9 mouse cellular contexts compared by ENCODE assay signal in the genomic region with DNA sequence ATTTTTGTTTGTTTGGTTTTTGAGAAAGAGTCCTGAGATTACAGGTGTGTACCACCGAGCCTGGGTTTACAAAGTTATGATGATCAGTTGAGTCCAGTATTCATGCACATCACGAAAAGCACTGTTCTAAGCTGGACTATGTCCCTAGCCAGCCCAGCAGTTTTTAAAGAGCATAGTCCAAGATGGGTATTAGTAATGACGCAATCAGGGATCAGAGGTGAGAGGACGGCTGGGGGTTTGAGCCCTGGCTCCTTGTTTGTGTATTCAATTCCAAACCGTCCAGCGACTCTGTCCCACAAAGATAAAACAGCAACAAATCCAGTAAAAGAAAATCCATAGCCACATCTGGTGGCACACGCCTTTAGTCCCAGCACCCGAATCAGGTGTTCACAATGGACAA. TPM values are rescaled to one million over a fixed set of nuclear protein-coding genes. Genes with fewer than 3 reads are reported as not detected.
DNase-seq lines count a peak whose midpoint lies in the region; ATAC-seq and TF ChIP-seq lines count a peak whose summit lies in the region.
"Had no signal": no experiment of that assay in that cellular context is flagged by ENCODE, and none has a peak within 500 bp of the region (broad histone marks: within the 10 kb centered on the region; RNA-seq: fewer than 3 reads in every experiment).

No protein-coding gene starts in this region.

- WGBS in heart, embryonic 14.5 days, result 71% methylated on average over 8 of the region's 8 CpGs
- 40% methylated on average over 8 of the region's 8 CpGs for WGBS in intestine, postnatal 0 days
- 42% methylated on average over 8 of the region's 8 CpGs for WGBS in liver, embryonic 16.5 days (ENCODE audit: insufficient replicate concordance)

- H3K27me3 ChIP-seq in heart, embryonic 14.5 days (ENCODE audit: control insufficient read depth, insufficient read depth, low read length), result no peaks in the 10 kb centered on the region
- no peaks in the 10 kb centered on the region for H3K27me3 ChIP-seq in G1E (ENCODE audit: insufficient read depth, low read length)
- no peaks in the 10 kb centered on the region for H3K27me3 ChIP-seq in intestine, postnatal 0 days (replicated peaks; ENCODE audit: control insufficient read depth, insufficient read depth, low read length)
- H3K27me3 ChIP-seq in liver, embryonic 16.5 days (ENCODE audit: control insufficient read depth, insufficient read depth, low read depth, low read length), result no peaks in the 10 kb centered on the region
- H3K27me3 ChIP-seq: Patski had no signal

- peaks cover 8 to 16% of the 10 kb centered on the region in 2 experiments for H3K4me1 ChIP-seq in heart, embryonic 14.5 days (ENCODE audit: control insufficient read depth in 2 of 2, insufficient read depth in 2 of 2, low read length in 2 of 2)
- peaks cover 72% of the 10 kb centered on the region for H3K4me1 ChIP-seq in G1E (ENCODE audit: insufficient read depth, low read depth, low read length)
- no peaks in the 10 kb centered on the region for H3K4me1 ChIP-seq in intestine, postnatal 0 days (replicated peaks; ENCODE audit: control insufficient read depth, insufficient read depth, low read length)
- peaks cover 43% of the 10 kb centered on the region for H3K4me1 ChIP-seq in liver, embryonic 16.5 days (ENCODE audit: control insufficient read depth, low read depth, low read length)

- H3K9me3 ChIP-seq in heart, embryonic 14.5 days (ENCODE audit: control insufficient read depth, low read length), result no peaks in the 10 kb centered on the region
- no peaks in the 10 kb centered on the region for H3K9me3 ChIP-seq in G1E (replicated peaks)
- H3K9me3 ChIP-seq in intestine, postnatal 0 days (ENCODE audit: control insufficient read depth), result no peaks in the 10 kb centered on the region
- no peaks in the 10 kb centered on the region for H3K9me3 ChIP-seq in liver, embryonic 16.5 days (replicated peaks; ENCODE audit: control insufficient read depth, low read length)

- peaks cover 17% of the 10 kb centered on the region for H3K36me3 ChIP-seq in heart, embryonic 14.5 days (ENCODE audit: control insufficient read depth, insufficient read depth, low read length)
- H3K36me3 ChIP-seq in G1E (replicated peaks), result peaks cover 29% of the 10 kb centered on the region
- H3K36me3 ChIP-seq in intestine, postnatal 0 days (ENCODE audit: control insufficient read depth, insufficient read depth), result peaks cover 12% of the 10 kb centered on the region
- H3K36me3 ChIP-seq in liver, embryonic 16.5 days (ENCODE audit: control insufficient read depth, insufficient read depth), result peaks cover 6% of the 10 kb centered on the region

- peak overlapping the region; percentile 60 for H3K4me2 ChIP-seq in heart, embryonic 14.5 days (ENCODE audit: low read length)
- peak overlapping the region; percentile 62; the same call in 1 of the 2 replicates for H3K4me2 ChIP-seq in intestine, postnatal 0 days (replicated peaks; ENCODE audit: low read depth)
- peak overlapping the region; percentile 87 for H3K4me2 ChIP-seq in liver, embryonic 16.5 days (ENCODE audit: low read depth, low read length)

- DNase-seq in heart, postnatal 14 days, result no peak
- DNase-seq in G1E (ENCODE audit: low spot score), result no peak
- no peak for DNase-seq in left cerebral cortex, postnatal 36 days (ENCODE audit: low spot score in 2 of 2)
- DNase-seq in right cerebral cortex, postnatal 25 days, result no peak
- DNase-seq in cerebellum, adult 9-11 months, result no peak

- no peak for TF ChIP-seq CTCF in G1E (IDR thresholded peaks at IDR 0.05; ENCODE audit: low read depth, low read length)
- TF ChIP-seq CTCF in intestine, postnatal 0 days (IDR thresholded peaks at IDR 0.05; ENCODE audit: low read depth), result no peak

- ATAC-seq in heart, embryonic 14.5 days (ENCODE audit: insufficient number of reproducible peaks, insufficient read depth, low FRiP score, low read depth), result no peak
- ATAC-seq in G1E (ENCODE audit: extremely low read depth, insufficient number of reproducible peaks, low FRiP score, poor library complexity, severe bottlenecking), result no peak
- peak; percentile 40 for ATAC-seq in intestine, postnatal 0 days
- ATAC-seq in liver, embryonic 16.5 days (ENCODE audit: low read depth), result peak; percentile 5; the same call in 1 of the 2 replicates

- 0 out of 2 replicates have a peak overlapping the region, but pooled peaks have one; percentile 61 for H3K9ac ChIP-seq in heart, embryonic 14.5 days (ENCODE audit: low read length)
- H3K9ac ChIP-seq in intestine, postnatal 0 days (ENCODE audit: low read depth, low read length), result no peak overlapping the region
- H3K9ac ChIP-seq in liver, embryonic 16.5 days (ENCODE audit: low read depth, low read length), result peak overlapping the region; percentile 30; the same call in 1 of the 2 replicates

- 0 out of 4 replicates have a peak overlapping the region, but pooled peaks of 1 of the 2 experiments have one; percentile 37 for H3K27ac ChIP-seq in heart, embryonic 14.5 days (replicated peaks in 1 of 2; ENCODE audit: control insufficient read depth in 1 of 2, insufficient read depth in 1 of 2, low read depth in 2 of 2, low read length in 2 of 2)
- H3K27ac ChIP-seq in intestine, postnatal 0 days (ENCODE audit: low read depth, low read length), result peak overlapping the region; percentile 85
- H3K27ac ChIP-seq in liver, embryonic 16.5 days (ENCODE audit: low read length), result peak overlapping the region; percentile 77

- intact Hi-C loops in heart, postnatal 14 days (cut with DNase I), result loop anchor here (1.0 to 5.0 kb wide), 3 partner anchors 22 to 129 kb away; no protein-coding TSS in a partner anchor
- intact Hi-C loops in left cerebral cortex, postnatal 36 days (cut with DNase I), result no loop called here

- no peak overlapping the region for H3K4me3 ChIP-seq in heart, embryonic 14.5 days (ENCODE audit: control insufficient read depth in 1 of 2, insufficient read depth in 1 of 2, low read depth in 1 of 2, low read length in 2 of 2)
- peak overlapping the region; percentile 73; the same call in 1 of the 2 replicates for H3K4me3 ChIP-seq in G1E (ENCODE audit: low read depth, low read length)
- no peak overlapping the region for H3K4me3 ChIP-seq in intestine, postnatal 0 days (ENCODE audit: low read depth, low read length)
- H3K4me3 ChIP-seq in liver, embryonic 16.5 days (ENCODE audit: low read depth, low read length), result no peak overlapping the region; the same call in 1 of the 2 replicates

RNA-seq across cellular contexts. Expression of a gene that starts 1.4 kb away (rescaled TPM):
- 139 and 141 TPM in 2 replicates for polyA plus RNA-seq in heart, embryonic 14.5 days (2014; fragmentation: Nextera tagmentation; extraction: Ambion mirVana)
- total RNA-seq in heart, postnatal 14 days (2021), result 10 to 100 TPM; 83.6 to 89.5 TPM
- total RNA-seq in G1E (2014; fragmentation: Nextera tagmentation) (160 and 169 TPM in 2 replicates), G1E (2017) (55.9 and 61.6 TPM in 2 replicates)
- polyA plus RNA-seq in G1E (2012), result 499 and 545 TPM in 2 replicates
- polyA plus RNA-seq in intestine, postnatal 0 days (2015; fragmentation: Nextera tagmentation; extraction: Ambion mirVana), result 179 and 201 TPM in 2 replicates
- 85.2 and 110 TPM in 2 replicates for polyA plus RNA-seq in liver, embryonic 16.5 days (2015; fragmentation: Nextera tagmentation; extraction: Ambion mirVana)
- total RNA-seq in left cerebral cortex, postnatal 36 days (2021), result 100 to 1,000 TPM; 388 to 420 TPM

RNA-seq across cellular contexts. Expression of a gene that starts 10.4 kb away (rescaled TPM):
- polyA plus RNA-seq in heart, embryonic 14.5 days (2014; fragmentation: Nextera tagmentation; extraction: Ambion mirVana), result 0.66 and 0.69 TPM in 2 replicates
- total RNA-seq in heart, postnatal 14 days (2021), result 1 to 10 TPM in 1 of 2 experiments, under 1 TPM in 1; 0.81 to 1.7 TPM
- total RNA-seq in G1E (2014; fragmentation: Nextera tagmentation) (26.1 and 31.4 TPM in 2 replicates), G1E (2017) (63.5 and 81.7 TPM in 2 replicates)
- 126 and 144 TPM in 2 replicates for polyA plus RNA-seq in G1E (2012)
- polyA plus RNA-seq in intestine, postnatal 0 days (2015; fragmentation: Nextera tagmentation; extraction: Ambion mirVana), result 1.1 and 1.2 TPM in 2 replicates
- 17.8 and 20.4 TPM in 2 replicates for polyA plus RNA-seq in liver, embryonic 16.5 days (2015; fragmentation: Nextera tagmentation; extraction: Ambion mirVana)
- total RNA-seq in left cerebral cortex, postnatal 36 days (2021), result 1 to 10 TPM in 1 of 2 experiments, under 1 TPM in 1; 0.93 to 1.0 TPM

RNA-seq across cellular contexts. Expression of a gene that starts 38.8 kb away (rescaled TPM):
- 63.3 and 66.1 TPM in 2 replicates for polyA plus RNA-seq in heart, embryonic 14.5 days (2014; fragmentation: Nextera tagmentation; extraction: Ambion mirVana)
- 10 to 100 TPM; 46.3 to 46.9 TPM for total RNA-seq in heart, postnatal 14 days (2021)
- not detected in 2 replicates for total RNA-seq in G1E (2014; fragmentation: Nextera tagmentation)
- total RNA-seq in G1E (2017), result 0.12 and 0.27 TPM in 2 replicates
- 0.08 TPM in 1 of 2 replicates, not detected in the other for polyA plus RNA-seq in G1E (2012)
- 15.7 and 16.1 TPM in 2 replicates for polyA plus RNA-seq in intestine, postnatal 0 days (2015; fragmentation: Nextera tagmentation; extraction: Ambion mirVana)
- 5.1 and 6.2 TPM in 2 replicates for polyA plus RNA-seq in liver, embryonic 16.5 days (2015; fragmentation: Nextera tagmentation; extraction: Ambion mirVana)
- 1 to 10 TPM; 7.0 to 9.6 TPM for total RNA-seq in left cerebral cortex, postnatal 36 days (2021)

RNA-seq across cellular contexts. Expression of a gene that starts 42.7 kb away (rescaled TPM):
- 3.8 and 4.8 TPM in 2 replicates for polyA plus RNA-seq in heart, embryonic 14.5 days (2014; fragmentation: Nextera tagmentation; extraction: Ambion mirVana)
- total RNA-seq in heart, postnatal 14 days (2021), result 1 to 10 TPM; 7.3 to 8.2 TPM
- total RNA-seq in G1E (2014; fragmentation: Nextera tagmentation), result not detected in 2 replicates
- 0.05 and 0.12 TPM in 2 replicates for total RNA-seq in G1E (2017)
- polyA plus RNA-seq in G1E (2012), result not detected in 2 replicates
- 3.1 and 3.3 TPM in 2 replicates for polyA plus RNA-seq in intestine, postnatal 0 days (2015; fragmentation: Nextera tagmentation; extraction: Ambion mirVana)
- 1.2 and 1.5 TPM in 2 replicates for polyA plus RNA-seq in liver, embryonic 16.5 days (2015; fragmentation: Nextera tagmentation; extraction: Ambion mirVana)
- total RNA-seq in left cerebral cortex, postnatal 36 days (2021), result 1 to 10 TPM; 7.2 to 8.4 TPM

RNA-seq across cellular contexts. Expression of a gene that starts 50.5 kb away (rescaled TPM):
- polyA plus RNA-seq in heart, embryonic 14.5 days (2014; fragmentation: Nextera tagmentation; extraction: Ambion mirVana), result 92.3 and 96.6 TPM in 2 replicates
- 10 to 100 TPM; 55.5 to 56.3 TPM for total RNA-seq in heart, postnatal 14 days (2021)
- 99.3 and 125 TPM in 2 replicates for total RNA-seq in G1E (2014; fragmentation: Nextera tagmentation)
- 38.3 and 45.7 TPM in 2 replicates for total RNA-seq in G1E (2017)
- 144 and 150 TPM in 2 replicates for polyA plus RNA-seq in G1E (2012)
- polyA plus RNA-seq in intestine, postnatal 0 days (2015; fragmentation: Nextera tagmentation; extraction: Ambion mirVana), result 35.6 and 38.5 TPM in 2 replicates
- 44.4 and 44.7 TPM in 2 replicates for polyA plus RNA-seq in liver, embryonic 16.5 days (2015; fragmentation: Nextera tagmentation; extraction: Ambion mirVana)
- 10 to 100 TPM; 58.3 to 62.1 TPM for total RNA-seq in left cerebral cortex, postnatal 36 days (2021)

Comparison
In these comparisons a context has a peak if more than half of its experiments do, and no peak if none do; other contexts are left out.
1. ATAC-seq: peak in intestine, postnatal 0 days (single experiment) and liver, embryonic 16.5 days (single experiment); none in heart, embryonic 14.5 days (single experiment) and G1E (single experiment).
2. Peak in every context shown above with its lines, with median percentiles within 50 percentile points of each other: H3K4me2 ChIP-seq.